Mouse (Mus musculus): ENCODE data around the gene Gpatch4. TPM values are rescaled to one million over a fixed set of nuclear protein-coding genes. Genes with fewer than 3 reads are reported as not detected.

Gpatch4 gene
- 8.7 TPM for polyA plus RNA-seq (2014; fragmentation: Illumina TruSeq; extraction: RNeasy Lipid Tissue Mini Kit (QIAGEN cat#74804))

DNA sequence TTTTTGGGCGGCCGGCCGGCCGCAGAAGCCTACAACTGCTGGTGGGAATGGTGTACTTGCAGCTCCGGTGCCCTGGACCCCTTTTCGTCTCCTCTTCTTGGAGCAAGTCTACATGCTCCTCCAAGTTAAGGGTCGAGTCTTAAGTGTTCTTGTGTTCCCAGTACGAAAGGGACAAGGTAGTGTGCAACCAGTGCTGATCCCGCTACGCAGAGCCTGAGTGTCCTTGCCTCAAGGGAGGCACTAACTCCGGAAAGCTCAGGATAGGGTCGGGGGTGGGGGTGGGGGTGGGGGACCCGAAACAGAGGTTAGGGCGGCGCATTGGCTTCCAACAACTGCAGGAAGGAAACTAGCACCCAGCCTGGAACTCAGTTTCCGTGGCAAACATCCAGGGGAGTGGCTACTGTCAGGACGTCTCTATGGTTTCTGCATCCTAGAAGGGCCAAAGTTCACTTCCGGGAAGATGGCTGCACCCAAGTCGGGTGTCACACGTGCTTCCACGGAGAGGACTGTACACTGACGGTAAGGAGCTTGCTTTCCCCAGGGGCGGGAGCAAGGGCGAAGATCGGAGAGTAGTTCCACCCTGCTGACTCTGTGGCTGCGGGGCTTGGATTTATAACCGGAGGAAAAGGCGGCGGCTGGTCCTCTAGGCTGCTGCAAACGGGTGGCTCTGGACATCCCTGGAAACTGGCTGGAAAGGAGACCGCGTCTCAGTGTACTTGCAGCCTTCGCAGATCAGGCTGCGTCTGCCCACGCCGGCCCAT lies at the start of gene Gpatch4:
Gene Gpatch4 (plus strand): TSS at position 448 of the 761 bp plus-strand sequence.

DNA sequence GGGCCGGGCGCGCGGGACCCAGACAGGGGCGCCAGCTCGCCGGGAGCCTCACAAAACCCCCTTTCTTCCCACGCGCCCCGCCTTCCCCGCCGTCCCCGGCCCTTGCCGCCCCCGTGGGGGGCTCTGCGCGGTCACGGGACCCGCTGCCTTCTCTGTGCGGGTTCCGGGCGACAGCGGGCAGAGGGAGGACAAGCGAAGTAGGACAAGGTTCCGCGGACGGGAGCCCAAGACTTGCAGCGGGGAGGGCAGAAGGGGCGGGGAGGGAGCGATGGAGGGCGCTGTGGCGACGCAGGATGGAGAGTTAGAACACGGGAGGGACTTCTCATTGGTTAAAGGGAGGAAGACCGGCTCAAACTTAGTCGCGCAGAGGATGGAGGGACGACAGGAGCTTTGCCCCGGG lies 42.7 kb upstream of the Gpatch4 start, which contains the start of gene Bcan:
Gene Bcan (minus strand): TSS at position 50 of the 400 bp plus-strand sequence.

DNA sequence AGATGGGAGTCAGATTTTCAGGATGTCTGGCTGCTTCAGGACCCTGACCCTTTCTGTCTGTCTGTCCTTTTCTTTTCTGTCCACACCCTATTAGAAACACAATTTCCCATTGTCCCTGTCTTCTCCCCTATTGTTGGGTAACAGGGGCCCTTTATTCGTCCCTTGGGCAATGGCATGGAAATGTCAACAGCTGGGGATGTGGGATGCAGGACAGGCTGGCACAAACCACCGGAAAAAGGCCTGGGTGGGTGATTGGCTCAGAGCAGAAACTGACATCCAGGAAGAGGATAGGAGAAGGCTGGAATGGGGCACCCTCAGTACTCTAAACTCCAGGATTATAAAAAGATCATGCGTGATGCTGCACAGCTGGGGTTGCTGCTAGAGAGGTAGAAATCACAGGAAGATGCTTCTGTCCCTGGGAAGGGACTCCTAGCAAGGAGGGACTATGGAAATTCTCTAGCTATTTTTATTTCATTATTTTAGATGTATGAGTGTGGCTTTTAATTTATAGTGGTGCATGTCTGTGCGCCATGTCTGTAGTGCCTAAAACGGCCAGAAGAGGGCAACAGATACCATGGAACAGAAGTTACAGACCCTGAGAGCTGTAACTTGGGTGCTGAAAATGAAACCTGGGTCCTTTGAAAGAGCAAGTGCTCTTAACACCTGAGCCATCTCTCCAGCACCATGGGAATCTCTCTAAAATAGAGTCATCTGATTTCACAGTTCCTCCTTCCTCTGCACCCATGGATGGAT lies 15.3 kb upstream of the Gpatch4 start, which contains the start of gene Hapln2:
Gene Hapln2 (minus strand): TSS at position 150 of the 753 bp plus-strand sequence.

DNA sequence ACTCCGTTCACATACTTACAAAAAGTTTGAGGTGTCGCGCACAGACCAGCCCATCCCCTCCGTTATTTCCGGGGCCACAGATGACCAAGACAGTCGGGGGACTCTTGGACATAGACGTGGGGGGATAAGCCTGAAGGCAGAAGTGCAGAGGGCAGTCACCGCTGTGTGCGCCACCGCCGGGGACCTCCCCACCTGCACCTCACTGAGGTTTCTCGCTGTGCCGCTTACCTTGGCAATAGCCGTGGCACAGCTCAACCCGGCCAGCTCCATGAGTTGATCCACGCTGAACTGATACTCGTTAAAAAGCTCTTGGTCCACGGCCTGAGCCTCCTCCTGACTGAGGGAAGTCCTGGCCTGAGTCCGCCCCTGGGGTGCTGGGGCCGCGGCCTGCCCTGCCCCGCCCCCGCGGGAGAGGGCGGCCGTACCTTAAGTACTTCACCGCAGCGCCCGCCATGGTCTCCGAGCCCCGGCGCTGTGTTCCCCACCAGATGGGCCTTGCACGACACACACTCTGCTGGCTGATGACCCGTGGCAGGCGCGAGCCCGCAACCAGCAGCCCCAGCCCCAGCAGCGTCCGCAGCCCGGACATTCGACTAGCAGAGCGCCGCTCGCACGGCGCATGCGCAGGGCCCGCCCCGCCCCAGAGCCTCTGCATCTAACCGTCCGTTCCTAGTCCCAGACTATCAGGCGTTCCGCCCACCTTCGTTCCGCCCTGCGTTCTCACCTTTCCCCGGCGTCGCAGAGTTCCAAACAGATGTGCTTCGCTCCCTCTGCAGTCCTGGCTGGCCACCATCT lies 15.2 kb downstream of the Gpatch4 start, which contains the start of gene Naxe:
Gene Naxe (minus strand): TSS at position 594 of the 795 bp plus-strand sequence.

GRCm38 (mm10) chr3:88078204-88078603 lies 35.3 kb downstream of the Gpatch4 start, which contains the start of gene Ttc24:
Gene Ttc24, minus strand, starts transcription at chr3:88078304.

GRCm38 (mm10) chr3:88081345-88082223 lies 38.7 kb downstream of the Gpatch4 start, which contains the start of gene Iqgap3:
Gene Iqgap3, plus strand, starts transcription at chr3:88081971.

Other genes with a start within 250 kb of the Gpatch4 start
- gene Ntrk1, start 247.9 kb upstream of the Gpatch4 start, polyA plus RNA-seq (2014; fragmentation: Illumina TruSeq; extraction: RNeasy Lipid Tissue Mini Kit (QIAGEN cat#74804)), result not detected
- not detected for gene Insrr, start 246.2 kb upstream of the Gpatch4 start, polyA plus RNA-seq (2014; fragmentation: Illumina TruSeq; extraction: RNeasy Lipid Tissue Mini Kit (QIAGEN cat#74804))
- gene Pear1, start 218.8 kb upstream of the Gpatch4 start, polyA plus RNA-seq (2014; fragmentation: Illumina TruSeq; extraction: RNeasy Lipid Tissue Mini Kit (QIAGEN cat#74804)), result 1.1 TPM
- 0.14 TPM for gene Sh2d2a, start 196.4 kb upstream of the Gpatch4 start, polyA plus RNA-seq (2014; fragmentation: Illumina TruSeq; extraction: RNeasy Lipid Tissue Mini Kit (QIAGEN cat#74804))
- 3.7 TPM for gene Prcc, start 157.5 kb upstream of the Gpatch4 start, polyA plus RNA-seq (2014; fragmentation: Illumina TruSeq; extraction: RNeasy Lipid Tissue Mini Kit (QIAGEN cat#74804))
- 146 TPM for gene Hdgf, start 136.8 kb upstream of the Gpatch4 start, polyA plus RNA-seq (2014; fragmentation: Illumina TruSeq; extraction: RNeasy Lipid Tissue Mini Kit (QIAGEN cat#74804))
- gene Mrpl24, start 123.6 kb upstream of the Gpatch4 start, polyA plus RNA-seq (2014; fragmentation: Illumina TruSeq; extraction: RNeasy Lipid Tissue Mini Kit (QIAGEN cat#74804)), result 52.2 TPM
- gene Isg20l2, start 112.8 kb upstream of the Gpatch4 start, polyA plus RNA-seq (2014; fragmentation: Illumina TruSeq; extraction: RNeasy Lipid Tissue Mini Kit (QIAGEN cat#74804)), result 42.8 TPM
- gene Rrnad1, start 112.4 kb upstream of the Gpatch4 start, polyA plus RNA-seq (2014; fragmentation: Illumina TruSeq; extraction: RNeasy Lipid Tissue Mini Kit (QIAGEN cat#74804)), result 5.2 TPM
- 20.6 TPM for gene Crabp2, start 94.4 kb upstream of the Gpatch4 start, polyA plus RNA-seq (2014; fragmentation: Illumina TruSeq; extraction: RNeasy Lipid Tissue Mini Kit (QIAGEN cat#74804))
- gene Nes, start 72.0 kb upstream of the Gpatch4 start, polyA plus RNA-seq (2014; fragmentation: Illumina TruSeq; extraction: RNeasy Lipid Tissue Mini Kit (QIAGEN cat#74804)), result 8.0 TPM
- gene Bcan, start 42.9 kb upstream of the Gpatch4 start, polyA plus RNA-seq (2014; fragmentation: Illumina TruSeq; extraction: RNeasy Lipid Tissue Mini Kit (QIAGEN cat#74804)), result 0.74 TPM
- not detected for gene Hapln2, start 15.5 kb upstream of the Gpatch4 start, polyA plus RNA-seq (2014; fragmentation: Illumina TruSeq; extraction: RNeasy Lipid Tissue Mini Kit (QIAGEN cat#74804))
- 23.3 TPM for gene Naxe, start 15.4 kb downstream of the Gpatch4 start, polyA plus RNA-seq (2014; fragmentation: Illumina TruSeq; extraction: RNeasy Lipid Tissue Mini Kit (QIAGEN cat#74804))
- not detected for gene Ttc24, start 35.2 kb downstream of the Gpatch4 start, polyA plus RNA-seq (2014; fragmentation: Illumina TruSeq; extraction: RNeasy Lipid Tissue Mini Kit (QIAGEN cat#74804))
- 0.88 TPM for gene Iqgap3, start 38.9 kb downstream of the Gpatch4 start, polyA plus RNA-seq (2014; fragmentation: Illumina TruSeq; extraction: RNeasy Lipid Tissue Mini Kit (QIAGEN cat#74804))
- gene Mef2d, start 99.3 kb downstream of the Gpatch4 start, polyA plus RNA-seq (2014; fragmentation: Illumina TruSeq; extraction: RNeasy Lipid Tissue Mini Kit (QIAGEN cat#74804)), result 12.0 TPM
- gene Rhbg, start 211.6 kb downstream of the Gpatch4 start, polyA plus RNA-seq (2014; fragmentation: Illumina TruSeq; extraction: RNeasy Lipid Tissue Mini Kit (QIAGEN cat#74804)), result not detected
- not detected for gene Gm38392, start 244.1 kb downstream of the Gpatch4 start, polyA plus RNA-seq (2014; fragmentation: Illumina TruSeq; extraction: RNeasy Lipid Tissue Mini Kit (QIAGEN cat#74804))